Mouse (Mus musculus) lung, postnatal 4 days (tissue): ENCODE data around the gene Cltc.
"Not testable (repeated sequence)": the region's sequence is repeated elsewhere in the genome, so short reads cannot be mapped to it uniquely, and the experiment has no call there.

ENCODE experiments used
- DNase-seq, 2 experiments: peaks; one replicate each; pipeline ENCODE4 v3.0.0; 2021

The Cltc gene

GRCm38 (mm10) chr11:86738308-86738707 lies 19.1 kb downstream of the Cltc start:
- DNase-seq: not testable (repeated sequence)

- DNase-seq: peak in 1 of 2 experiments; percentile 27
Observed at GRCm38 (mm10) chr11:86737301-86738000, 19.9 kb downstream of the Cltc start.

- no peak for DNase-seq
Observed at GRCm38 (mm10) chr11:86734993-86735392, 22.4 kb downstream of the Cltc start.

GRCm38 (mm10) chr11:86734241-86734939 lies 23.0 kb downstream of the Cltc start:
- DNase-seq: no peak

GRCm38 (mm10) chr11:86731443-86731842 lies 25.9 kb downstream of the Cltc start:
- DNase-seq: no peak

GRCm38 (mm10) chr11:86725607-86726006 lies 31.8 kb downstream of the Cltc start:
- no peak for DNase-seq

- peak in 1 of 2 experiments; percentile 61 for DNase-seq
Observed at GRCm38 (mm10) chr11:86724982-86725381, 32.4 kb downstream of the Cltc start.

GRCm38 (mm10) chr11:86724004-86724403 lies 33.4 kb downstream of the Cltc start:
- DNase-seq: no peak

- no peak for DNase-seq
Observed at GRCm38 (mm10) chr11:86719390-86719789, 38.0 kb downstream of the Cltc start.

- DNase-seq: no peak
Observed at GRCm38 (mm10) chr11:86718369-86718768, 39.0 kb downstream of the Cltc start.

- DNase-seq: no peak
Observed at GRCm38 (mm10) chr11:86717306-86718065, 39.9 kb downstream of the Cltc start.

GRCm38 (mm10) chr11:86714606-86715005 lies 42.8 kb downstream of the Cltc start:
- no peak for DNase-seq

GRCm38 (mm10) chr11:86701151-86701550 lies 56.2 kb downstream of the Cltc start:
- DNase-seq: no peak

GRCm38 (mm10) chr11:86695461-86695860 lies 61.9 kb downstream of the Cltc start:
- no peak for DNase-seq

- DNase-seq: no peak
Observed at GRCm38 (mm10) chr11:86692546-86692945, 64.8 kb downstream of the Cltc start.

- no peak for DNase-seq
Observed at GRCm38 (mm10) chr11:86691956-86692355, 65.4 kb downstream of the Cltc start.

GRCm38 (mm10) chr11:86691482-86691881 lies 65.9 kb downstream of the Cltc start:
- no peak for DNase-seq

GRCm38 (mm10) chr11:86690383-86690782 lies 67.0 kb downstream of the Cltc start:
- DNase-seq: no peak

- DNase-seq: no peak
Observed at GRCm38 (mm10) chr11:86685366-86685765, 72.0 kb downstream of the Cltc start.

GRCm38 (mm10) chr11:86684126-86685012 lies 73.0 kb downstream of the Cltc start:
- DNase-seq: no peak

GRCm38 (mm10) chr11:86683395-86684125 lies 73.8 kb downstream of the Cltc start, which contains the start of the genes Vmp1 and Ptrh2:
Gene Vmp1 (minus strand): TSS chr11:86683836.
Gene Ptrh2 (plus strand): TSS chr11:86683985.
- DNase-seq: peak; percentile 95

GRCm38 (mm10) chr11:86682861-86683260 lies 74.5 kb downstream of the Cltc start:
- DNase-seq: no peak
